In the genomic region with DNA sequence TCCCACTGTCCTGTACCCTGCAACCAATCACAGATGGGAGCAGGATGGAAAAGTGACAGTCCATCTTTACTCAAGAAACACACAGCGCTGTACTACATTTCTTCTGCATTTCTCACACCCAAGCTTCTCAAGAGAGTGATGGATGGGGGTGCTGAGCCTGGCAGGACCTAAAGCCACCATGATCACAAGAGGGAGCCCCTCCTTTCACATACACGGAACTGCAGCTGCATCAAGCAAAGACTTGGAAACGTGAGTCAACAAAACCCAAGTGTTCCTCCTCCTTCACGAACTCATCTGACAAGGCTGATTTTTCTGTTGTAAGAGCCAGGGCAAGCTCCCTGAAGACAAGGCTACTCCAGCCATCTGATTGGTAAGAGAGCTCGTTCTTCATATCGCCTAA, we compare ENCODE assay signal across 21 mouse cellular contexts.
"Had no signal": no experiment of that assay in that cellular context is flagged by ENCODE, and none has a peak within 500 bp of the region (broad histone marks: within the 10 kb centered on the region; RNA-seq: fewer than 3 reads in every experiment).

No protein-coding gene starts in this region.

- H3K27me3 ChIP-seq: intestine, embryonic 15.5 days; limb, embryonic 12.5 days; limb, embryonic 15.5 days; midbrain, embryonic 12.5 days; midbrain, embryonic 15.5 days; neural tube, embryonic 13.5 days; stomach, embryonic 15.5 days had no signal

- H3K27ac ChIP-seq: intestine, embryonic 15.5 days; limb, embryonic 12.5 days; limb, embryonic 15.5 days; liver, embryonic 14.5 days; macrophage; midbrain, embryonic 12.5 days; midbrain, embryonic 15.5 days; neural tube, embryonic 13.5 days; stomach, embryonic 15.5 days had no signal

- ATAC-seq: intestine, embryonic 15.5 days; liver, postnatal 0 days; lung, postnatal 0 days; midbrain, embryonic 15.5 days had no signal

- H3K4me2 ChIP-seq: intestine, embryonic 15.5 days; limb, embryonic 12.5 days; limb, embryonic 15.5 days; liver, embryonic 11.5 days; lung, embryonic 14.5 days; midbrain, embryonic 12.5 days; midbrain, embryonic 15.5 days; neural tube, embryonic 13.5 days; stomach, embryonic 15.5 days had no signal

- H3K9me3 ChIP-seq: intestine, embryonic 15.5 days; limb, embryonic 15.5 days; midbrain, embryonic 12.5 days; stomach, embryonic 15.5 days had no signal

- DNase-seq: kidney, adult 11 months; kidney, adult 8-10 months; kidney, postnatal 14 days; kidney, postnatal 4 days; left cerebral cortex, postnatal 4 days; liver, postnatal 0 days; lung, embryonic 14.5 days; retina, postnatal 1 day; right cerebral cortex, postnatal 25 days; spleen, adult 18-20 months had no signal

- H3K4me1 ChIP-seq: intestine, embryonic 15.5 days; limb, embryonic 12.5 days; limb, embryonic 15.5 days; midbrain, embryonic 12.5 days; midbrain, embryonic 15.5 days; neural tube, embryonic 13.5 days; stomach, embryonic 15.5 days had no signal

- H3K9ac ChIP-seq: intestine, embryonic 15.5 days; limb, embryonic 12.5 days; limb, embryonic 15.5 days; liver, embryonic 14.5 days; liver, postnatal 0 days; lung, embryonic 14.5 days; midbrain, embryonic 12.5 days; midbrain, embryonic 15.5 days; neural tube, embryonic 13.5 days; stomach, embryonic 15.5 days had no signal

- H3K4me3 ChIP-seq: intestine, embryonic 15.5 days; limb, embryonic 12.5 days; limb, embryonic 15.5 days; midbrain, embryonic 12.5 days; midbrain, embryonic 15.5 days; neural tube, embryonic 13.5 days; stomach, embryonic 15.5 days had no signal

- H3K36me3 ChIP-seq: intestine, embryonic 15.5 days; limb, embryonic 12.5 days; limb, embryonic 15.5 days; midbrain, embryonic 12.5 days; midbrain, embryonic 15.5 days; neural tube, embryonic 13.5 days; stomach, embryonic 15.5 days had no signal
